Mouse (Mus musculus): Measurements from ENCODE around the gene Atm. TPM values are rescaled to one million over a fixed set of nuclear protein-coding genes. Genes with fewer than 3 reads are reported as not detected.
A peak's percentile ranks its signal among the peaks of the same experiment; 100 is the strongest.

The Atm gene
- 11.3 and 14.2 TPM in 2 replicates for polyA plus RNA-seq (2015; fragmentation: Nextera tagmentation; extraction: Ambion mirVana)

- Histone ChIP-seq H3K36me3 (peaks cover 6% of the 10 kb centered on the region; the same call in 1 of the 2 replicates), H3K27ac (peak within 1 kb of the TSS; percentile 92), H3K4me2 (peak within 1 kb of the TSS; percentile 95), H3K9me3 (no peaks in the 10 kb centered on the region), H3K4me3 (peak within 1 kb of the TSS; percentile 89), H3K27me3 (no peaks in the 10 kb centered on the region), H3K4me1 (replicated peaks) (peaks cover 26% of the 10 kb centered on the region), H3K9ac (peak within 1 kb of the TSS; percentile 92)
- under 1% methylated on average over 69 of the region's 69 CpGs for WGBS
- peak; percentile 100 for ATAC-seq (ENCODE audit: low FRiP score)
Observed at GRCm38 (mm10) chr9:53536558-53537320, at the start of gene Atm, which contains the start of gene Npat. Gene Atm (minus strand): TSS chr9:53536740. Gene Npat (plus strand): TSS chr9:53537047.

DNA sequence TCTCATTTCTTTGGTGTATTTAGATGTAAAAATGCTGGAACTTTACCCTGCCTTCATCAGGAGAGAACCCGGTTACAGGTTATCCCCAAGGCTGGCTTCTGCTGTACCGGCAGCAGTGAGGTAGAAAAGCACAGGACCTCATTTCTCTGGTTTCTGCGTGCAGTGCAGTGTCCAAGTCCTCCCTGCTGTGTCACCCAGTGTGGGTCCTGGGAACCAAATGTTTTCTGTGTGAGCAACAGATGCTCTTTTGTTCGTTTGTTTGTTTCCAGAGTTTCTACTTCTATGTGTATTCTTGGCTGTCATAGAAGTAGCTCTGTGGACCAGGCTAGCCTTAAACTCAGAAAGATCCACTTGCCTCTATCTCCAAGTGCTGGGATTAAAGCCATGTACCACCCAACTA lies 45.3 kb upstream of the Atm start:
- Histone ChIP-seq H3K4me2 (no peak overlapping the region), H3K27ac (no peak overlapping the region), H3K27me3 (no peaks in the 10 kb centered on the region), H3K4me1 (replicated peaks) (no peaks in the 10 kb centered on the region), H3K36me3 (peaks cover 77% of the 10 kb centered on the region), H3K9ac (no peak overlapping the region), H3K9me3 (no peaks in the 10 kb centered on the region), H3K4me3 (no peak overlapping the region)
- WGBS: 89% methylated on average over 4 of the region's 4 CpGs
- no peak for ATAC-seq (ENCODE audit: low FRiP score)

GRCm38 (mm10) chr9:53575721-53576120 lies 39.2 kb upstream of the Atm start:
- Histone ChIP-seq H3K4me1 (replicated peaks) (no peaks in the 10 kb centered on the region), H3K4me3 (no peak overlapping the region), H3K9me3 (no peaks in the 10 kb centered on the region), H3K27ac (no peak overlapping the region), H3K27me3 (no peaks in the 10 kb centered on the region), H3K36me3 (peaks cover 61% of the 10 kb centered on the region), H3K9ac (no peak overlapping the region), H3K4me2 (no peak overlapping the region)
- 90% methylated on average over 5 of the region's 5 CpGs for WGBS
- ATAC-seq (ENCODE audit: low FRiP score): no peak

DNA sequence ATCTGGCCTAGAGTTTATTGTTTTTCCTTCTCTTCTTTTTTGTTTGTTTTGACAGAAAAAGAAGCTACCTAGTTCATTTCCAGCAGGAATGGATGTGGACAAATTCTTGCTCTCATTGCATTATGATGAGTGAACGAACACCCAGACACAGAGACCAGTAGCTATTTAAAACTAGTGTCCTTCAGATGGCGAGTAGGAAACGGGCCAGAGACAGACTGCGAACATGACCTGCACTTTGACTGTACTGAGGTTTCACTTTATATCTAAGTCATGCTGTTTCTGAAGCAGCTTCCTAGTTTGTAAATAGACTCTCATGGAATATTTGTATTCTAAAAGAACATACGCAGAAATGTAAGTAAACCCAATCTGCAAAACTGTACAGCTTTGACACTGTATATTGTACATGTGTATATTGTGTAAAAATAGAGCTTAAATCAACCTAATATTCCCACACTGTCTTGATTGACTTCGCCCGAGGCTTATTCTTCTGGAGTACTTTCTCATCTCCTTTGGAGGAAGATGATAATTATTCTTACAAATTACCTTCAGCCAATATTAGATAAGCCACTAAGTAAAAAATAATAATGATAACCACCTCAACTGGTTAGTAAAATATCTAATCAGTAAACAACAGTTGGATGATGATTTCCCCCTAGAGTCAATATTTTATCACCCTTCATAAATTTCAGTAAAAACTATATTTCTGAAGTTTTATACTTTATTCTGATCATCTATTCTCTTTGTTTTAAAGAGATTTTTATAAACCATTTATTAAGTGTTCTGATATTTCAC lies 36.2 kb upstream of the Atm start:
- H3K36me3 ChIP-seq: peaks cover 60% of the 10 kb centered on the region
- H3K27ac ChIP-seq: no peak overlapping the region
- WGBS: 94% methylated on average over 7 of the region's 7 CpGs
- no peak overlapping the region for H3K4me2 ChIP-seq
- no peak overlapping the region for H3K9ac ChIP-seq
- H3K27me3 ChIP-seq: no peaks in the 10 kb centered on the region
- H3K4me3 ChIP-seq: no peak overlapping the region
- no peaks in the 10 kb centered on the region for H3K4me1 ChIP-seq (replicated peaks)
- no peak for ATAC-seq (ENCODE audit: low FRiP score)
- H3K9me3 ChIP-seq: no peaks in the 10 kb centered on the region

DNA sequence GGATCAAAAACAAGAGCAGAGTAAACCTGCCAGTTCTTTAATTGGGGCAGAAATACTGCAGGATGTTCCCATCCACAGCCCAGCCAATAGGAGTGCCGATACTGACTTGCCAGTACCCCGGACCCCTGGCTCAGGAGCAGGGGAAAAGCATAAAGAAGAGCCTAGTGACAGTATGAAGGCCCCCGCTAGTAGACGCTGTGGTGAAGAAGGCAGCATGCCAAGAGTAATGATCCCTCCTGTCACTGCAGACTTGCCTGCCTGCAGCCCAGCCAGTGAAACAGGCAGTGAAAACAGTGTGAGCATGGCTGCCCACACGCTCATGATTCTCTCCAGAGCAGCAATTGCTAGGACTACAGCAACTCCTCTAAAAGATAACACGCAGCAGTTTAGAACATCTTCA lies 34.1 kb upstream of the Atm start:
- no peak overlapping the region for H3K9ac ChIP-seq
- H3K4me2 ChIP-seq: no peak overlapping the region
- no peaks in the 10 kb centered on the region for H3K9me3 ChIP-seq
- no peak overlapping the region for H3K27ac ChIP-seq
- ATAC-seq (ENCODE audit: low FRiP score): no peak
- no peaks in the 10 kb centered on the region for H3K27me3 ChIP-seq
- no peak overlapping the region for H3K4me3 ChIP-seq
- WGBS: 88% methylated on average over 6 of the region's 6 CpGs
- peaks cover 63% of the 10 kb centered on the region for H3K36me3 ChIP-seq
- no peaks in the 10 kb centered on the region for H3K4me1 ChIP-seq (replicated peaks)

DNA sequence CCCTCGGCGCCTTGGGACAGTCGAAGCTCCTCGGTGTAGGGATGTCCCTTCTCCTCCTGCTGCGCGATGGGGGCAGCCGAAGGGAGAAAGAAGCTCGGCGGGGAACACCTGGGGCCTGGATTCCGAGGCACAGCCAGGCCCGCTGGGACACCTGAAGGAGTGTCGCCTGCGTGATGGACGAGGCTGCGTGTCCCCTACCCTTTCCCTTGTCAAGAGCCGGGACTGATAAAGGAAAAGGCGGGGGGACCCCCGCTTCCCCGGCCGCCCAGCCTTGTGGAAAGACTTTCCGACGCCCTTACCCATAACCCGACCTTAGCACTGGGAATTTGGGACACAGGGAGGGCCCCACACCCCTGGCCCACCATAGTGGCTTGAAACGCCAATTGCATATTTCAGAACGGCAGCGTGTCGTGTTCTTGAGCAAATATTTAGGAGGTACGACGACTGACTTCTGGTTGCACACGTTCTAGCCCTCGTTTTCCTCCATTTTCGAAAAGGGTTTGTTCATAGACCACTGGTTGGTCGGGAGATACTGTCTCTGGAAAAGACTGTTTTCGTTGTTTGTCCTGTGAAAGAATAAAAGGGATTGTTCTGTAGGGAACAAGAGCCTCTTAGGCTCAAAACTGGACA lies 911 bp upstream of the Atm start:
- Histone ChIP-seq H3K36me3 (0 out of 2 replicates have a peak, but pooled peaks cover 3% of the 10 kb centered on the region), H3K4me2 (peak overlapping the region; percentile 95), H3K4me3 (peak overlapping the region; percentile 89), H3K4me1 (replicated peaks) (peaks cover 26% of the 10 kb centered on the region), H3K9ac (peak overlapping the region; percentile 92), H3K27ac (peak overlapping the region; percentile 92), H3K9me3 (no peaks in the 10 kb centered on the region), H3K27me3 (no peaks in the 10 kb centered on the region)
- no peak; the same call in 1 of the 2 replicates for ATAC-seq (ENCODE audit: low FRiP score)
- 1% methylated on average over 30 of the region's 34 CpGs for WGBS

DNA sequence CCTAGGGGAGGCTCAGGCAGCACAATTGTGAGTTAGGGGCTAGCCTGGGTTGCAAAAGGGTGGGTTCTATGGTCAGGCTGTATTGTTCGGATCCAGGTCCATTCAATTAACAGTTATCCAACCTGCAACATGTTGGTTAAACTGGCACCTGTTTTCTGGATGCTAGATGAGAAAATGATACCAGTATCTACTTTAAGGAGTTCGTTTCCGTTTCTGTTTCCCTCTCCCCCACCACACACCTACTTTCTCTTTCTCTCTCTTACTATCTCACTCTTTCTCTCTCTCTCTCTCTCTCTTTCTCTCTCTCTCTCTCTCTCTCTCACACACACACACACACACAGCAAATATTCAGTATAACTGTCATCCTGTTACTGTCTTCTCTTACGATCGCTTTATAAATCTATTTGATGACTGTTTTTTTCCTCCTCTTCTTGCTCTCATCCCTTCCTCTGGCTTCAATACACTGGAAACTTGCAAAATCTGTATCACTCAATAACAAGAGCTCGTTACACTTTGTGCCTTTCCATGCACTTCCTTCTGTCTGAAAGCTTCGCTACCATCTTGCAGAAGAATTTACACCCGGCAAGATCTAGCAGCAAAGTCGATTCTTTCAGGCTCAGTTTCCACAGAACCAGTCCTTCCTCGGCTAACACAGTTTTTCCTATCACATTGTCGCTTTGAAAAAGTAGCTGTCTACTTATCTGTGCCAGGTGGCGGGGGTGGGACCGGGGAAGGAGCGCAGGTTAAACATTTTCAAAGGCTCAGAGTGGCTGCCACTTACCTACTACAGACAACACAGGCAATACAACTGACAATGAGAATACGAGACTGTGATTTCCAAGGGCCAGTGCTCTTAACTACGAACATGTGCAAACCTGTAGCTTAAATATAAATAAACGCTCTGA lies 872 bp downstream of the Atm start:
- Histone ChIP-seq H3K9ac (peak overlapping the region; percentile 71), H3K4me2 (peak overlapping the region; percentile 89), H3K27me3 (no peaks in the 10 kb centered on the region), H3K36me3 (peaks cover 13% of the 10 kb centered on the region), H3K4me1 (replicated peaks) (peaks cover 26% of the 10 kb centered on the region), H3K27ac (peak overlapping the region; percentile 85), H3K9me3 (no peaks in the 10 kb centered on the region), H3K4me3 (peak overlapping the region; percentile 89)
- 22% methylated on average over 17 of the region's 17 CpGs for WGBS
- ATAC-seq (ENCODE audit: low FRiP score): no peak

DNA sequence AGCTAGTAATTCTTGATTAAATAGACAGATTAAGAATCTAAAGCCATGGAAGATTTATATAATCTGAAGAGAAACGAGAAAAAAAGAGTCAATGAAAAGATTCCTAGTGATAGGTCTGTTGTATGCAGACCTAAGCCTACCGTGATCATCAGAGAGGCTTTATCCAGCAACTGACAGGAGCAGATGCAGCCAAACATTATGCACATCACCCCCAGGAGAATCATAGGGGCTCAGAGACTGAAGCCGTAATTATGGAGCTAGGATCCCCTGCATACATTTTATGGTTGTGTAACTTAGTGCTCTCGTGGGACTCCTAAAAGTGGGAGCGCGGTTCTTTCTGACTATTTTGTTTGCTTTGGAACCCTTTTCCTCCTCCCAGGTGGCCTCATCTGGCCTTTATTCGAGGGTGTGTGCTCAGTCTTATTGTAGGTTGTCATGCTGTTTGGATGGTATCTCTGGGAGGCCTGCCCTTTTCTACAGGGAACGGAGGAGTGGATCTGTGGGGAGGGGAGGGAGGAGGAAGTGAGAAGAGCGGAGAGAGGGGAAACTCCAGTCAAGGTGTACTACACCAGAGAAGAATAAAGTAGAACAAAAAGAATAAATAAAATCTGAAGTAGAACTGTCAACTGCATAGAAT lies 19.0 kb downstream of the Atm start:
- ATAC-seq (ENCODE audit: low FRiP score): no peak
- Histone ChIP-seq H3K9me3 (no peaks in the 10 kb centered on the region), H3K4me1 (replicated peaks) (no peaks in the 10 kb centered on the region; the same call in 1 of the 2 replicates), H3K9ac (no peak overlapping the region), H3K4me3 (no peak overlapping the region), H3K4me2 (no peak overlapping the region), H3K27me3 (no peaks in the 10 kb centered on the region), H3K27ac (no peak overlapping the region), H3K36me3 (peaks cover 18% of the 10 kb centered on the region)
- 54% methylated on average over 9 of the region's 9 CpGs for WGBS

DNA sequence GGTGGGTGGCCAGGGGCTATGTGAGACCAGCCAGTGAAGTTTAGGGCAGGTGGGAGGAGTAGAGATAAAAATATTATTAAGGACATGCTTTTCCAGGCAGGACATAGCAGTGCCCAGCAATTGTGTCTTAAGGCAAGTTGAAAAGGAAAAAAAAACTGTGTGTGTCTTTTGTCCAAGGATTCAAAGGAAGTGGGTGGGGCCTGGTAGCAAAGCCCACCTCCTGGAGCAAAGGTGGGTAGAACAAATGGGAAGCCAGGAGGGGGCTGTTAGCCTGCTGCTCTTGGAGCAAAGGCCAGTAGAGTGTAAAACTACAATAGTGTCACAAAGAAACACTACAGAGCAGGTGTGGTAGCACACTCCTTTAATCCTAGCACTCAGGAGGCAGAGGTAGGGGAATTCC lies 22.4 kb downstream of the Atm start:
- no peak overlapping the region for H3K4me2 ChIP-seq
- H3K36me3 ChIP-seq: peaks cover 14% of the 10 kb centered on the region
- H3K9ac ChIP-seq: no peak overlapping the region
- no peaks in the 10 kb centered on the region for H3K27me3 ChIP-seq
- no peaks in the 10 kb centered on the region for H3K9me3 ChIP-seq
- no peak for ATAC-seq (ENCODE audit: low FRiP score)
- no peak overlapping the region for H3K27ac ChIP-seq
- H3K4me3 ChIP-seq: no peak overlapping the region
- H3K4me1 ChIP-seq (replicated peaks): no peaks in the 10 kb centered on the region; the same call in 1 of the 2 replicates

DNA sequence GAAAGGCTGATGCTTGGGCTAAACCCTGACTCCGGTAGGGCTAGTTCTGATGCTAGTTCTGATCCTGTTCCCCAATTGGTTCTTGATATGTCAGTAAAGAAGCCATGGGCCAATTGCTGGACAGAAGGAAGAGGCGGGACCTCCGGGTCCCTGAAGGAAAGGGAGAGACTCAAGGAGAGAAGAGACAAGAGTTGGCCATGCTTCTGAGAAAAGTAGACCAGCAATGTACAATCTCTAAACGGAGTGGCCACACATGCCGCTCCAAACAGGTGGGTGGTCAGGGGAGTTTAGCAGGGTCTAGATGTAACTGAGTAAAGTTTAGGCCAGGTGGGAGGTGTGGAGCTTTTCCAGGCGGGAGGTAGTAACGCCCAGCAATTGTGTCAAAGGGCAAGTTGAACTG lies 28.5 kb downstream of the Atm start:
- Histone ChIP-seq H3K4me2 (no peak overlapping the region), H3K27me3 (no peaks in the 10 kb centered on the region), H3K4me1 (replicated peaks) (no peaks in the 10 kb centered on the region), H3K36me3 (peaks cover 21% of the 10 kb centered on the region), H3K9ac (no peak overlapping the region), H3K9me3 (no peaks in the 10 kb centered on the region), H3K4me3 (no peak overlapping the region), H3K27ac (no peak overlapping the region)
- 91% methylated on average over 7 of the region's 7 CpGs for WGBS
- no peak for ATAC-seq (ENCODE audit: low FRiP score)

DNA sequence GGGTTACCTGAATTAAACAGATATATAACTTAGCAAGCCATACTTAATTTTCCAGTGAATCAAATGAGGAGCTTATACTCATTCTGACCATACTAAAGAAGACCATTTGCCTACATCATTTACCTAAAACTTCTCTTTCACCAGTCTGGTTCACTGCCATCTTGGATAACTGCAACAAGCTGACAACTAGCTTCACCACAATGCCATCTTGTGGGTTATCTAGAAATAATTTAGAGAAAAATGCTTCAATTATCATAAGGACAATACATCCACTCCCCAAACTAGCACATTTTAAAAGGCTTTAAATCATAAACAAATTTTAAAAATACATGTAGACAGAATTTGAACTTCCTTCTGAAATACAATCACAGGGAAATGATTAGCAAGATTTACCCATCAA lies 50.7 kb downstream of the Atm start:
- H3K4me2 ChIP-seq: no peak overlapping the region
- no peak overlapping the region for H3K27ac ChIP-seq
- H3K4me3 ChIP-seq: no peak overlapping the region
- H3K36me3 ChIP-seq: peaks cover 38% of the 10 kb centered on the region
- H3K9ac ChIP-seq: no peak overlapping the region
- no peaks in the 10 kb centered on the region for H3K9me3 ChIP-seq
- no peaks in the 10 kb centered on the region for H3K27me3 ChIP-seq
- ATAC-seq (ENCODE audit: low FRiP score): no peak
- no peaks in the 10 kb centered on the region for H3K4me1 ChIP-seq (replicated peaks)
